Mouse (Mus musculus) ES-E14 (cell line): ENCODE measurements around the gene Psmd12.

Source experiments
- CHD2 ChIP-seq: IDR thresholded peaks from 2 replicates; pipeline ENCODE4 v1.6.1; 2014; ENCODE audit warnings: mild to moderate bottlenecking, low read depth, low read length, inconsistent platforms
- HCFC1 ChIP-seq: IDR thresholded peaks from 2 replicates; pipeline ENCODE4 v1.6.1; 2012; ENCODE audit warnings: low read length, inconsistent platforms, borderline replicate concordance; ENCODE audit not compliant: insufficient read depth
- MAFK ChIP-seq: IDR thresholded peaks from 2 replicates; pipeline ENCODE4 v1.6.1; 2014; ENCODE audit warnings: mild to moderate bottlenecking, low read depth, low read length, inconsistent platforms; ENCODE audit not compliant: insufficient read depth
- ZC3H11A ChIP-seq: IDR thresholded peaks from 2 replicates; pipeline ENCODE4 v1.6.1; 2012; ENCODE audit warnings: low read depth, mild to moderate bottlenecking, inconsistent platforms, low read length, borderline replicate concordance
- ZNF384 ChIP-seq: IDR thresholded peaks from 2 replicates; pipeline ENCODE4 v1.6.1; 2012; ENCODE audit warnings: low read depth, low read length, inconsistent platforms

DNA sequence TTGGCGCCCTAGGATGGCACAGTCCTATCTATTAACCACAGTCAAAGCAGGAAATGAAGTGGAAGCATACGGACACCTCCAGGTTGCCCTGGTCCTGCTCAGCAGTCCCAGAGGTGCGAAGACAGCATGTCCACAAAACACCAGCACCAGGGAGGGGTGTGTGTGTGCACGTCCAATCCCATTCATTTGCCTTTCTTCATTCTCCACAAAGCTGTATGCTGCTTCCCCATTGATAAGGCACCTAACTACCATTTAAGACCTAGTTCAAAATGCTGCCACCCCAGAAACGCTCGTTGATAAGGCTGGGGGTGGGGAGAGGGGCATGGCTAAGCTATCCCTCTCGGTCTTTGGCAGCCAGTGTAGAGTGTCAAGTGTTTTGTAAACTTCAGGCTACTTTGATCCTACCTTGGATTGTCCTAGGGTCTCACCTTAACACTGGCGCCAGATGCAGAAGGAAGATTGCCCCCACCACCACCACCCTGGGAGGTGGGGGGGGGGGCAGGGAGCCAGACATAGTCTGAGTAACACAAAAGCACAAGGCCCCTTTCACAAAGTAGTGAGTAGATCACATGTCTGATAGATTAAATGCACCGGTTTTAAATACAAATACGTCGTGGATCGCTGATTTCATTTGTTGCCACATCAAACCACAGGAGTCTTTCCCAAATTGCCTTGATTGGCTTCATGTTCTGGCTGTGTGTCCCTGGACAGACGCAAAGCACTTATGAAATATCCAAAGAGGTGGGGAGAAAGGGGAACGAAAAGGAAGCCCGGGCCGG, 10.8 kb upstream of the Psmd12 start:
- TF ChIP-seq HCFC1: no peak
- no peak for TF ChIP-seq ZNF384
- TF ChIP-seq CHD2: no peak
- TF ChIP-seq MAFK: no peak
- no peak for TF ChIP-seq ZC3H11A
